In genomic region chr16:44337541-44337940, GRCm38 (mm10) we compare ENCODE assay signal across 19 mouse cellular contexts. TPM values are rescaled to one million over a fixed set of nuclear protein-coding genes. Genes with fewer than 3 reads are reported as not detected.
"Had no signal": no experiment of that assay in that cellular context is flagged by ENCODE, and none has a peak within 500 bp of the region (broad histone marks: within the 10 kb centered on the region; RNA-seq: fewer than 3 reads in every experiment).

No protein-coding gene starts in this region.

- H3K9ac ChIP-seq: liver, embryonic 13.5 days; liver, embryonic 15.5 days; liver, postnatal 0 days; lung, embryonic 15.5 days; midbrain, embryonic 12.5 days; midbrain, embryonic 15.5 days; neural tube, embryonic 12.5 days had no signal

- H3K4me3 ChIP-seq: liver, embryonic 13.5 days; liver, embryonic 15.5 days; lung, embryonic 15.5 days; megakaryocyte, embryonic 14.5 days; midbrain, embryonic 12.5 days; midbrain, embryonic 15.5 days; neural tube, embryonic 12.5 days had no signal

- H3K36me3 ChIP-seq: liver, embryonic 13.5 days; liver, embryonic 15.5 days; lung, embryonic 15.5 days; midbrain, embryonic 12.5 days; midbrain, embryonic 15.5 days; neural tube, embryonic 12.5 days had no signal

- H3K4me2 ChIP-seq: liver, embryonic 13.5 days; liver, embryonic 15.5 days; lung, embryonic 15.5 days; midbrain, embryonic 12.5 days; midbrain, embryonic 15.5 days; neural tube, embryonic 12.5 days had no signal

- H3K9me3 ChIP-seq: liver, embryonic 13.5 days; liver, embryonic 15.5 days; lung, embryonic 15.5 days; midbrain, embryonic 12.5 days; midbrain, embryonic 15.5 days; neural tube, embryonic 12.5 days had no signal

- H3K27ac ChIP-seq: liver, embryonic 13.5 days; liver, embryonic 15.5 days; lung, embryonic 15.5 days; macrophage; midbrain, embryonic 12.5 days; midbrain, embryonic 15.5 days; neural tube, embryonic 12.5 days had no signal

- DNase-seq: liver, embryonic 13.5 days; liver, postnatal 0 days; lung, adult 2 months; lung, postnatal 14 days; lung, postnatal 36 days; right cerebral cortex, postnatal 14 days; spleen, adult 18-20 months; thymus, adult 18-20 months; thymus, postnatal 14 days; thymus, postnatal 36 days had no signal

- ATAC-seq: liver, postnatal 0 days; lung, postnatal 0 days; midbrain, embryonic 15.5 days had no signal

RNA-seq across cellular contexts. Expression of gene Sidt1, which starts 4.5 kb away (rescaled TPM):
- polyA plus RNA-seq: macrophage had no signal

RNA-seq across cellular contexts. Expression of gene Cfap44, which starts 57.1 kb away (rescaled TPM):
- polyA plus RNA-seq: macrophage; small intestine, adult 2 months had no signal
